Mouse (Mus musculus) brain, embryonic 14.5 days (tissue): ENCODE data around the gene Ppp1r21. TPM values are rescaled to one million over a fixed set of nuclear protein-coding genes. Genes with fewer than 3 reads are reported as not detected.

Experiments
- DNase-seq: peaks from one replicate; pipeline ENCODE4 v3.0.0-alpha.2; 2011; ENCODE audit warnings: low read depth
- CTCF ChIP-seq: fragments of 200-500 bp; IDR thresholded peaks from 2 replicates; pipeline ENCODE4 v1.5.1; 2012; ENCODE audit warnings: inconsistent platforms, mild to moderate bottlenecking, moderate library complexity, borderline replicate concordance; ENCODE audit not compliant: insufficient read depth, insufficient read length; ENCODE audit errors: extremely low read depth
- POLR2A ChIP-seq: fragments of 200-500 bp; IDR thresholded peaks from 2 replicates; pipeline ENCODE4 v1.6.1; 2012; ENCODE audit warnings: mild to moderate bottlenecking, inconsistent platforms, borderline replicate concordance; ENCODE audit not compliant: poor library complexity, insufficient read depth, insufficient read length, severe bottlenecking; ENCODE audit errors: extremely low read depth
- polyA plus RNA-seq: library from polyadenylated mRNA; depleted of rRNA; stranded (reverse); fragments of >200 nt; gene quantifications from 2 replicates; pipeline ENCODE4 v1.2.3, GENCODE M21; 2012

Gene Ppp1r21
- polyA plus RNA-seq, 1 experiment = 76.5 TPM

DNA sequence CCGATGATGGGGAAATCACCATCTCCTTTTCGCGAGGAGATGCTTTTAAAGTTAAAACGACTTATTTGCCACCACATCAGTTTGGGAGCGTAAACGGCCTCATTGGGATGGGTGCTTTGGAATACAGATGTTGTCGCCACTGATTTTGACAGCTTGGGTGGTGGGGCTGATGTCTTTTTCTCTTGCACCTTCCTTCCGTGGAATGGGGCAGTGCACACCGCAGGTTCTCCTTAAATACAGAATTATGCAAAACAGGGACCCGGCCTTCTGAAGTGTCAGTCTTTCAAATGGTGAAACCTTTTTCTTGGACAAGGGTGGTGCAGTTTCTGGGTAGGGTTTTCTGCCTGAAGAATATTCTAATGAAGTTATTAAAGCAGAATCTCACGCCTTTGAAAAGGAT lies 749 bp downstream of the Ppp1r21 start:
- DNase-seq = no peak
- TF ChIP-seq CTCF (no peak), POLR2A (no peak)

DNA sequence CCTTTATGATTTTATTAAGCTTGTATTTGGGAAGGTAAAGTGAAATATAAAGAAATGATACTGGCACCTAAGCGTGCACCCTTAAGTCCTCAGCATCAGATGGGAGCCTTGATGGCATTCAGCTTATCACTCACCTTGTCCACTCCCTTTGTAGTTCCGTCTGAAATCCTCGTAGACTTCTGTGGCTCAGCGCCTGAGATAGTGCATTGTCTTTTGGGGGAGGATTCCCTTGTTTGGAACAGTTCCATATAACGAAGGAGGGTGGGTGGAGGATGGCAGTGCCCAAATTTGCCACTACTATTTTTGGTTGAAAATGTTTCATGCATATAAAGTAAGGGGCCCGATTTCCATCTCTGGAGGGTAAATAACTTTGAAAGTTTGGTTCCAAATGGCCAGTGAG lies 1.3 kb downstream of the Ppp1r21 start:
- TF ChIP-seq POLR2A = no peak
- TF ChIP-seq CTCF = no peak
- no peak for DNase-seq

DNA sequence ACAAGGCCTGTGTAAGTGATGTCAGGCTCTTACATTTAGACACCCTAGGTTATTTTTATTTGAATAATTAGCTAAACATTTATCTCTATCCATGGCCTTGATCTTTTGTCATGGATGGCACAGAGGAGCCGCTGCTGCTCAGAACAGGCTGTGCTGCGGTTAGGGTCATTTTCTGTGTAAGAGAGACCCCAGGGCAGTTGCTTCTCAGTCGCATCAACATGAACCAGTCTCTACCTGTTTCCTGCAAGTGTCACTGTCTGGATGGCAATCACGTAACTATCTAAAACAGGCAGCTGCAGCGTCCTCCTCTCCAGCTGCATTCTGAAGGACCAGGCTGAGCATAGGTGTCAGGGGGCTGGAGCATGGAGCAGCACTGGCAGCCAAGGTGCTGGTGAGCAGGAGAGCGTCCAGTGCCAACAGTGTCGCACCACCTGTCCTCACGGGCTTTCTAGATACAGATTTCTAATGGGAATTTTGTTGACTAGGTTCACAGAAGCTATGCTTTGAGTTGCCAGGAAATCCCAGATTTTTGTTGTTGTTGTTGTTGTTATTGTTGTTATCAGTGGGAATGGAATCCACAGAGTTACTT lies 8.0 kb downstream of the Ppp1r21 start:
- no peak for DNase-seq
- no peak for TF ChIP-seq POLR2A
- TF ChIP-seq CTCF = no peak

DNA sequence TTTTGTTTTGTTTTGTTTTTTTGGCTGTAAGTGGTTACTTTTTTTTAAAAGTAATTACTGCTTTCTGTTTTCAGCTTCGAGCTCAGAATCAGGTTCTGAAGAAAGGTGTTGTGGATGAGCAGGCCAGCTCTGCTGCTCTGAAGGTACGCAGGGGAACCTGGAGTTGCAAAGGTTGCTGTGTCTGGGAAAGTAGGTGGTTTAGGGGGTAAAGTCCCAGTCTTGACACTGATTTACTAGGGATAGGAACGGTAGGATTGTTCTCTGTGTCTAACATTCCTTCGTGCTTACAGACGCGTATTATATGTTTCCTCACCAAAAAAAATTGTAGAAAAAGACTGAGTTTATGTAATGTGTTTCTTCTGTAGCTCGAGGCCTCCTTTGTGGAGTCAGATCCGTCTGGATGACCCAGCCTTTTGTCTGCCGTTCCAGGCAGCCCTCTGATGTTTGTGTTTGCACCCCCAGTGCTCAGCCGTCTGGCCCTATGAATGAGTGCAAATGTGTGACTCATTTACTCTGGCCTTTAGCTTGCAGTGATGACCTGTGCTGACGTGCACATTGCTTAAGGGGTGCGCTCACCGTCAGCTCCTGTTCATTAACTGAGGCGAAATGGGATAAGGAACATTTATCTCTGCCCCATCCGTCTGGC lies 13.0 kb downstream of the Ppp1r21 start:
- TF ChIP-seq POLR2A (no peak), CTCF (no peak)
- peak; percentile 36 for DNase-seq

DNA sequence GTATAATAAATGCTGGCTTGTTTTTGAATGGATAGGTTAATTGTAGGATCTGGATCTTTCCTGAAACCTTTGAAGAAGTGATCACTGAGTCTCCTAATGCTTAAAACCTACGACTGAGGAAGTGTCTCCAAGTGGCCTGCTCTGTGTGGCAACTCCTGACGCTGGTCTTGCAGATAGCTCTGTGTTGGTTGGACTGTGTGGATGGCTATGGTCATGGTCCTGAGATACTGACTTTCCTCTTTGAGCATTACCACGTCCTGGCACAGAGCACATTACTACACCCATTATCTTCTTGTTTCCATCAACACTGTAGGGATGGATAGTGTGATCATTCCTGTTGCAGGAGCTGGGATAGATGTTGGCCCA lies 13.5 kb downstream of the Ppp1r21 start:
- TF ChIP-seq CTCF (no peak), POLR2A (no peak)
- no peak for DNase-seq

DNA sequence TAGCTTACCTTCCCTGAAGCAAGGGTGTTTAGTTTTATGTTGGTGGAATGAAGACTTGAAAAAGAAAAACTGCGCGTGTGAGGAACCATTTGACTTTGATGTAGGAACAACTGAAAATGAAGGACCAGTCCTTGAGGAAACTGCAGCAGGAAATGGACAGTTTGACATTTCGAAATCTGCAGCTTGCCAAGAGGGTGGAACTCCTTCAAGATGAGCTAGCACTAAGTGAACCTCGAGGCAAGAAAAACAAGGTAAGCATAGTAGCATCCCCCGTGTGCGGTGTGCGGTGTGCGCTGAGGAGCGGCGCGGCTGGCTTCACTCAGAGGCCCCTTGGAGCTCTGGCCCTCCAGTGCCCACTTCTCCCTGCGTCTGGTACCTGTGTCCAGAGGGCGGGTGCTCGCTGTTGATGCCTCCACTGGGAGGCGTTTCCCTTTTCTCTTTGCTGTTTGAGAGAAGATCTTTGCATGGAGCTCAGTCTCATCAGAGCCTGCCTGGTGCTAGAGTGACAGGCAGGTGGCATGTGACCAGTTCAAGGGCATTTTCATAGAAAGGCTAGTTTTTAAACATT lies 15.4 kb downstream of the Ppp1r21 start:
- TF ChIP-seq POLR2A (no peak), CTCF (no peak)
- no peak for DNase-seq

DNA sequence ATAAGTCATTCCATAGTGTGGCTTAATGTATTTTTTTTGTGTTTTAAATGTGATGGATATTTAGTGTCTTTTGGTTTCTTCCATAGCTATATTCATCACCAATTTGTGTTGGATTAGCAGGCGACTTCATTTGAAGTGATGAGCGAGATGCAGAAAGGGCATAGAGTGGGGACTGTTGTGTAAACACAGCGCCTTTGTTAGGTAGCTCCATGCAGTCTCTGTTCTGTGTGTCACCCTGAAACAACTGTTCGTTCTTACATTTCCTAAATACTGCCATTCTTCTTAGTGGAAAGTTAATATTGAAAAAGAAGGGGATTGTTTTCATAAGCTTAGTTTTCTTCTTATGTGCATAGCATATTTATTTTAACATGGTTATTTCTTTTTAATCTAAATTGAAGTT lies 16.8 kb downstream of the Ppp1r21 start:
- DNase-seq = no peak
- TF ChIP-seq CTCF (no peak), POLR2A (no peak)

DNA sequence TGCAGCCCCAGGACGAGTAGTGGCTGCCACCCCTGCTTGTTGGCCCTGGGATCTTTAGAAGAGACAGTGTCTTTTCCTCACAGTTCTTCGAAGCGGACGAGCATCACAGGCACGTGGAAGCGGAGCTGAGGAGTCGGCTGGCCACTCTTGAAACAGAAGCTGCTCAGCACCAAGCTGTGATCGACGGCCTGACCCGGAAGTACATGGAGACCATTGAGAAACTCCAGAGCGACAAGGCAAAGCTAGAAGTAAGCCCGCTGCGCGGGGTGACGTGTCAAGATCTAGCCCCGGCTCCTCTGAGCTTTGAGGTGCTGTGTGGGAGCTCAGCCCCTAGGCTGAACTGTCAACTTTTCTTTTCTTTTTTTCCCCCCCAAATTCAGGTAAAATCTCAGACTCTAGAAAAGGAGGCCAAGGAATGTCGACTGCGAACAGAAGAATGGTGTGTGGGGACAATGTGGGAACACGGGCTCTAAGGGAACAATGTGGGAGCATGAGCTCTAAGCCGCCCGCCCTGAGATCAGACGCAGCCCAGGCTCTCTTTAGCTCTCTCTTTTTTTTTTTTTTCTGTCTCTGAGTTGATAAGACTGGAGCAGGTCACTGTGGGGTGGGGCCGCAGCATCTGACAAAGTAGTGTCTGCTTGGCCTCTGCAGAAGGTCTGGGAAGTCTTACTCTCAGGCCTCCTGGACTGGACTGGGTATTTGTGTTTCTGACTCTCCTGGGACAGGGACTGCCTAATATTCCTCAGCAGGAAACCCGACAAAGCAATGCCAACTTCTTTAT lies 19.7 kb downstream of the Ppp1r21 start:
- no peak for DNase-seq
- no peak for TF ChIP-seq POLR2A
- TF ChIP-seq CTCF = no peak

DNA sequence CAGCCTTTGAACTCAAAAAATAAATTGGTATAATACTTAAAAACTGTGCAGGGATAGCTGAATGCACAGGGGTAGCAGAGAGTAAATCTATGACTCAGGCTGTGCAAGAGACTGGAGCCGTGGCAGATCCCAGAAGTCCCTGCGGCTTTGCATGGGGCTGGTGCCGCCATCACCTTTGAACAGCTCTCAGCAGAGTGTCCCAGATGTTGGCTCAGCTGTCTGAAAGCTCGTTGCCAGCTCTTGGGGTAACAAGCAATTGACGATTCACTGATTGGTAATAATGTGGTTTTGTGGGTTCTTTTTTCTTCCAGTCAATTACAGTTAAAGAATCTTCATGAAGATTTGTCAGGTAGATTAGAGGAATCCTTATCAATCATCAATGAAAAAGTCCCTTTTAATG lies 20.4 kb downstream of the Ppp1r21 start:
- DNase-seq = no peak
- TF ChIP-seq POLR2A (no peak), CTCF (no peak)

DNA sequence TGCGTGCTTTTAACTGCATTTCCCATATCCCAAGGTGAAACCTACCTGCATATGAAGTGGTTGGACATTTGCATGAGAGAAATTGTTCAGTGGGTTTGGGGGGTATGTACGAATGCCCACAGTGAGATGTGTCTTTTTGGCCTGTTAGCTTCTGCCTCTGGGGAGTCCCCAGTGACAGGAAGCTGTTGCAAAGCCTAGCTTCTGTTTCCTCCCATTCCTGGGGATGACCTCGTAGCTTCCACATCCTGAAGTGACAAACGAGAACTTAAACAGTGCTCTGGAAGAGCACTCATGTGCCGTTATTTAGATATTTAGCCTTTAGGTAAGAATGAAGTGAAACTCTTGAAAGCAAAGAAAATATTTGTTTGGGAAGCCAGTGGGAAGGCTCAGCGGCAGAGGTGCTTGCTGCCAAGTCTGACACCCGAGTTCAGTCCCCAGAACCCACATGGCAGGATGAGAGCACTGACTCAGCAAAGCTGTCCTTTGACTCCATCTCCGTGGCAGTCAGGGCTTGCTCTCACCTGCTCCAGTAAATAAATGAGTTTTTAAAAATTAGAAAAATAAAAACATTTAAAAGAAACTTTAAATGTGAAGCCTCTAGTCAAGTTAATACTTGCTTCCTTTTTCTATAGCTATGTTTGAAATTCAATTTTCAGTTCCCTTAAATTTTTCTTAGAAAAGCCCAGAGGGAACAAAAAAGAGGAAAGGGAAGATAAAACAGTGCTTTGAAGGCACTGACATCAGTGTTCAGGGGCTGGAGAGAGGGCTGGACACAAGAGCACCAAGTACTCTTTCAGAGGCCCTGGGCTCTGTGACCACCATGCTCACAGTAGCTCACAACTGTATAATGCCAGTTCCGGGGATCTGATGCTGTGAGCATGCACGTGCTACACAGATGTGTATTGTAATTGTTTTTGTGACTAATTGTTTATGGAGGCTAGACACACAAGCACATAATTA lies 21.3 kb downstream of the Ppp1r21 start:
- TF ChIP-seq CTCF = no peak
- no peak for TF ChIP-seq POLR2A
- no peak for DNase-seq
